Mouse (Mus musculus): ENCODE results near the gene Nabp1. TPM values are rescaled to one million over a fixed set of nuclear protein-coding genes. Genes with fewer than 3 reads are reported as not detected.

Gene Nabp1
- total RNA-seq, 2 experiments from 2014 or later = 13.6 to 14.6 TPM

GRCm38 (mm10) chr1:51509083-51509482 is 30.9 kb upstream of the Nabp1 start:
- Histone ChIP-seq H3K27ac (no peak overlapping the region), H3K4me3 (no peak overlapping the region)
- intact Hi-C loops (cut with DNase I) = no loop called here
- TF ChIP-seq CTCF (IDR thresholded peaks at IDR 0.05) = no peak
- no peak for DNase-seq (ENCODE audit: extremely low spot score in 1 of 2, low spot score in 2 of 2)

GRCm38 (mm10) chr1:51508543-51508942 is 30.3 kb upstream of the Nabp1 start:
- Histone ChIP-seq H3K27ac (no peak overlapping the region), H3K4me3 (no peak overlapping the region)
- no peak for DNase-seq (ENCODE audit: extremely low spot score in 1 of 2, low spot score in 2 of 2)
- intact Hi-C loops (cut with DNase I) = no loop called here
- no peak for TF ChIP-seq CTCF (IDR thresholded peaks at IDR 0.05)

- DNase-seq (ENCODE audit: extremely low spot score in 1 of 2, low spot score in 2 of 2) = no peak
- H3K27ac ChIP-seq = no peak overlapping the region
- intact Hi-C loops (cut with DNase I) = no loop called here
- H3K4me3 ChIP-seq = no peak overlapping the region
- no peak for TF ChIP-seq CTCF (IDR thresholded peaks at IDR 0.05)
These were observed 29.2 kb upstream of the Nabp1 start for GRCm38 (mm10) chr1:51507436-51507835.

DNA sequence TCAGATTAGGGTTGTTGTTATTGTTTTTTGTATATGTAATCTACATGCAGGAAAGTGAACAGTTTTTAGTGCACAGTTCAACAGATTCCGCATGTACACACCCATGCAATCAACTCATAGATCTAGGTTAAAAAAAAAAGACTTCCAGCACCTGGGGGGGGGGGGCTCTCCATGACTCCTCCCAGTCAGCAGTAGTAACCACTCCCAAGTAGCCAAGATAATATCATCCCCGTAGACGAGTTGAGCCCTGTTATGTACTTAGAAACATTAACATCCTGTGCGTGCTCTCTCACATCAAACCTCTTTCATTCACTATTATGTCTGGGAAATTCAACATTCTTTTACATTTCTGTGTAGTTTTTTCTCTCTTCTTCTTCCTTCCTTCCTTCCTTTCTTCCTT is 28.0 kb upstream of the Nabp1 start:
- no peak overlapping the region for H3K4me3 ChIP-seq
- intact Hi-C loops (cut with DNase I) = no loop called here
- DNase-seq (ENCODE audit: extremely low spot score in 1 of 2, low spot score in 2 of 2) = no peak
- no peak for TF ChIP-seq CTCF (IDR thresholded peaks at IDR 0.05)
- no peak overlapping the region for H3K27ac ChIP-seq

DNA sequence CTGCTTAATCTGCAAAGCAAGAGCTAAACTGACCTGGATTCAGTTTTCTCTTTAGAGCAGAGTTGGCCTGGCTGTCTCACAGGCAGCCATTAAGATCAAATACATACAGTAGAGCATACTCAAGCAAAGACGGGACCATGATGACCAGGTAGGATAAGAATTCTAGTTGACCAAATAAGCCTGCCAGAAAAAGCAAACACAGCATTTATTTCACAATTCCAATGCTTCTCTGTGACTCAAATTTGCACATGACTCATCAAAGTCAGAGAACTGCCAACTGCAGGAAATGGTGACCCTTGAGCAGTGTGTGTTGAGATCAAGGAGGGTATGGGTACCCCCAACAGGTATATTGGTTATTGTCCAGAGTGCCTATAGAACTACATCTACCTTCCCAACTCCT is 27.4 kb upstream of the Nabp1 start:
- TF ChIP-seq CTCF (IDR thresholded peaks at IDR 0.05) = no peak

DNA sequence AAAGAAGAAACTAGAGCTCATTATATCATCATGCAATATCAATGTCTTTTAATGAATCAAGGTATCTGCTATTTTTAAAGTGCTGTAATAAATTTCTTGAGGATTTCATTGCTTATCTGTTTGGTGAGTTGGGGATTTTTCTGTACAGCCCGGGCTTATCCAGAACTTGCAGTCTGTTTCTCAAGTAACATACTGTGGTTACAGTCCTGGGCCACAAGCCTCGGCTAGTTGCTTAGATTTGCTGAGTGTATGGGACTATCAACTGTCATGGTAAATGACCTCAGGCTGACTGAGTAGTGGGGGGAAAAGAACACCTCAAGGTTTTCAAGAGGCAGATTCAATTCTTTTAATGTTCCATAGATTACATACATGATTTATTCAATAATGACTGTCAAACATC is 24.8 kb upstream of the Nabp1 start:
- H3K27ac ChIP-seq = no peak overlapping the region
- TF ChIP-seq CTCF (IDR thresholded peaks at IDR 0.05) = no peak
- intact Hi-C loops (cut with DNase I) = no loop called here
- no peak overlapping the region for H3K4me3 ChIP-seq
- no peak for DNase-seq (ENCODE audit: extremely low spot score in 1 of 2, low spot score in 2 of 2)

More for the DNA sequence above, 27.4 kb upstream of the Nabp1 start:
- intact Hi-C loops (cut with DNase I) = no loop called here
- DNase-seq (ENCODE audit: extremely low spot score in 1 of 2, low spot score in 2 of 2) = no peak
- H3K27ac ChIP-seq = no peak overlapping the region
- H3K4me3 ChIP-seq = no peak overlapping the region

GRCm38 (mm10) chr1:51502353-51502752 is 24.1 kb upstream of the Nabp1 start:
- Histone ChIP-seq H3K27ac (no peak overlapping the region), H3K4me3 (no peak overlapping the region)
- intact Hi-C loops (cut with DNase I) = no loop called here
- DNase-seq (ENCODE audit: extremely low spot score in 1 of 2, low spot score in 2 of 2) = no peak
- no peak for TF ChIP-seq CTCF (IDR thresholded peaks at IDR 0.05)

- DNase-seq (ENCODE audit: extremely low spot score in 1 of 2, low spot score in 2 of 2) = no peak
- no peak overlapping the region for H3K4me3 ChIP-seq
- TF ChIP-seq CTCF (IDR thresholded peaks at IDR 0.05) = no peak
- no peak overlapping the region for H3K27ac ChIP-seq
- intact Hi-C loops (cut with DNase I) = no loop called here
These were observed 23.0 kb upstream of the Nabp1 start for GRCm38 (mm10) chr1:51501251-51501650.

DNA sequence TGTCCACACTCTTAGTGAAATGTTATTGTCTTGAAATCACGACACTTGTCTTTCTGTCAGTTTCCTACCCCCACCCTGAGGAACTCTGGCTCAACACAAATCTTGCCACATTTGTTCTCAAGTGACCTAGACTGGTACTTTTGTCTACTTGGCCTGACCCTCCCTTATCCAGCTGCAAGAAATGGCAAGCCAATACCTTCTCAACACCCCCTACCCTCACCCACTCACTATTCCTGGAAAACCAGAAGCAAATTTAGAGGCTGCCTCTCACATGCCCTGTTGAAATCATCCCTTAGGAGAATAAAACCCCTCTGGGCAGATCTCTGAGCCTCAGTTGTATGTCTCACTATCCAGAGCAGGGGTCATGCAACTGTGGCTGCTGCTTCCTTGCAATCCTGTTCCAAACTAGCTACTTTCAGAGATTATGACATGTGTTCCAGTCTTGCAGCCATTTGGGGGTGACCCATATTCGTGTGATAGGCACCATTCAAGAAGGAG is 20.4 kb upstream of the Nabp1 start:
- no peak for DNase-seq (ENCODE audit: extremely low spot score in 1 of 2, low spot score in 2 of 2)
- H3K27ac ChIP-seq = no peak overlapping the region
- TF ChIP-seq CTCF (IDR thresholded peaks at IDR 0.05) = no peak
- intact Hi-C loops (cut with DNase I) = no loop called here
- no peak overlapping the region for H3K4me3 ChIP-seq

- DNase-seq (ENCODE audit: extremely low spot score in 1 of 2, low spot score in 2 of 2) = no peak
- no peak overlapping the region for H3K4me3 ChIP-seq
These were observed 17.9 kb upstream of the Nabp1 start for GRCm38 (mm10) chr1:51496163-51496562.

DNA sequence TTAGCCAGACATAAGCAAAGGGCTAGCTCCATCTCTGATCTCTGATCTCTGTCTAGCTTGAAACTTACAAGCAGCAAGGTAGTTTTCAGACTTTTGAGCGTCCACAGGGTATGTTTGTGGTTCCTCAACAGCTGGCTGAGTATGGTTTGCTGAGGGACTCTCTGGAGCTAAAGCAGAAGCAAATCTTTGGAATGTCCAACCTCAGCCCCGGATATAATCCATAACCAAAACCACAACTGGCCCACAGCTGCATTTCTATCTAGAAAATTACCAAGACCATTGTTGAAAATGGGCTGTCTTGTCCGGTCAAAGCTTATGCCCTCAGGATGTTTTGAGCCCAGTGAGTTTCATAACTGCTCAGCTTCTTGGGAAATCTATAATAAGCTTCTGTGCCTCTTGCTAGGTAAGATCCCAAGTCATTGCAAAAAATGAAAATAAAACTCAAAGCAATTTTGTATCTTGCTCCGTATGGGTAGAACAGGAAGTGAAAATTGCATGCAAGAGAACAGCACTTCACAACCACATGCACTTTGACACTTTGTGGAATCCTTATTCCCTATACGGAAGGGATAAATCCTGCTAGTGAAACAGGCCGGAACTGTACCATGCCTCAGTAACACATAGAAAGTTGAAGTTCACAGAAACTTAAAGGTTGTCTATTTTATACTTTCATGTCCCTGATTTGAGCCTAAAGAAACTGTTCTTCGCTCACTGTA is 15.5 kb upstream of the Nabp1 start:
- intact Hi-C loops (cut with DNase I) = no loop called here
- H3K4me3 ChIP-seq = no peak overlapping the region
- H3K27ac ChIP-seq = no peak overlapping the region
- no peak for DNase-seq (ENCODE audit: extremely low spot score in 1 of 2, low spot score in 2 of 2)
- no peak for TF ChIP-seq CTCF (IDR thresholded peaks at IDR 0.05)

More at GRCm38 (mm10) chr1:51496163-51496562, 17.9 kb upstream of the Nabp1 start:
- intact Hi-C loops (cut with DNase I) = no loop called here
- no peak for TF ChIP-seq CTCF (IDR thresholded peaks at IDR 0.05)
- no peak overlapping the region for H3K27ac ChIP-seq

DNA sequence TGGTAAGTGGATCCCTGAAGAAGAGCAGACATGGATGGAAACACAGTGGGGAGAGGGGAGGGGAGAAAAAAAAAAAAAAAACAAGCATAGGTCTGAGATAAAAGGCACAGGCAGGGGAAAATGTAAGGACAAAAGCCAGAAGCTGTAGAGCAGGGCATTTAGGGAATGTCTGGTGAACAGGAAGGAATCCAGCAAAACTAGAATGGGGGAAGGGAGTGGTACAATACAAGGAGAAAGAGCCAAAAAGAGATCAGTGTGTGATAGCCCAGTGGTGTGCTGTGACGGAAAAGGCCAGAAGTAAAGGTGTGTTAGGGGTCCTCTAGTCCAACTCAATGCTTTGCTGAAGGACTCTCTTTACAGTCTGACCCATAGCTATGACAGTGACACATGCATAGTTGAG is 8.1 kb upstream of the Nabp1 start:
- Histone ChIP-seq H3K4me3 (no peak overlapping the region), H3K27ac (no peak overlapping the region)
- TF ChIP-seq CTCF (IDR thresholded peaks at IDR 0.05) = no peak
- DNase-seq (ENCODE audit: extremely low spot score in 1 of 2, low spot score in 2 of 2) = no peak
- intact Hi-C loops (cut with DNase I) = no loop called here

DNA sequence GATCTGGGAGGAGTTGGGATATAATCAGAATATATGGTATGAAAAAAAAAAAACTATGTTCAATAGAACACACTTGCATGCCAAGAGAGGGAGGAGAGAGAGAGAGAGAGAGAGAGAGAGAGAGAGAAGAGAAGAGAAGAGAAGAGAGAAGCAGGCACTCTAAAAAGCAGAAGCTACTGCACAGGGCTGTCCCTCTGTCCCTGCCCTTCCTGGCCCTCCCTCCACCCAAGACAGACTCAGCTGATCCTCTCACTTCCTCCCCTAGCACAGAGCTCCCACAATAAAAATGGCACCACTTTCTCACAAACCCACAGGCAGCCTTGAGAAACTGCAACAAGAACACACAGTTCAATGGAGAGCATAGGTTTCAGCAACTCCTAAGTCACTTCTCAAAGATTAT is 2.2 kb upstream of the Nabp1 start:
- no peak overlapping the region for H3K4me3 ChIP-seq
- no peak for TF ChIP-seq CTCF (IDR thresholded peaks at IDR 0.05)
- H3K27ac ChIP-seq = no peak overlapping the region
- no peak for DNase-seq (ENCODE audit: extremely low spot score in 1 of 2, low spot score in 2 of 2)
- intact Hi-C loops (cut with DNase I) = no loop called here
